36 mouse cellular contexts compared by ENCODE assay signal in the genomic region with DNA sequence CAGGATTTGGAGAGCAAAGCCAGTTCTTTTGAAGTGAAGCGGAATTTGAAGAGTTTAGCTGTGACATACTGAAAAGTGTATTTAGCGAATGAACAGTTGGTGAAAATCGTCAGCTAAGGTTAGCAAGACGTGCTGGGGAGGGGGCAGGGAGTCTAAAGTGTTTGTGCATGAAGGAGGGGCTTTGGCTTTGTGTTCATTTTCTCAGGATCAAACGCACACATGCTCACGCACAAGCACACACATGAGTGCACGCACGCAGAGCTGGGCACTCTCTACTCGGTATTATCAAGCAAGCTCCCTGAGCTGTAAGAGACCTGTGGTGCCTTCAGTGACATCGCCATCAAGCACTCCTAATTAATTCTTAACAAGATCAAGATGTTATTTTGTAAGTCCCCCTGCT. TPM values are rescaled to one million over a fixed set of nuclear protein-coding genes. Genes with fewer than 3 reads are reported as not detected.
A peak's percentile ranks its signal among the peaks of the same experiment; 100 is the strongest.
DNase-seq lines count a peak whose midpoint lies in the region; ATAC-seq lines count a peak whose summit lies in the region.
"Had no signal": no experiment of that assay in that cellular context is flagged by ENCODE, and none has a peak within 500 bp of the region (broad histone marks: within the 10 kb centered on the region; RNA-seq: fewer than 3 reads in every experiment).

No protein-coding gene starts in this region.

- H3K27ac ChIP-seq in limb, embryonic 13.5 days = no peak overlapping the region
- H3K27ac ChIP-seq in limb, embryonic 10.5 days = no peak overlapping the region
- H3K27ac ChIP-seq in forebrain, embryonic 12.5 days = no peak overlapping the region
- no peak overlapping the region for H3K27ac ChIP-seq in forebrain, embryonic 14.5 days (ENCODE audit: low read depth, low read length)
- no peak overlapping the region for H3K27ac ChIP-seq in midbrain, embryonic 15.5 days
- H3K27ac ChIP-seq: embryonic facial prominence, embryonic 15.5 days; gastrocnemius, adult 2 months; heart, embryonic 13.5 days; hindbrain, embryonic 15.5 days; liver, embryonic 14.5 days; midbrain, embryonic 12.5 days; neural tube, embryonic 13.5 days; stomach, embryonic 15.5 days had no signal

- H3K4me3 ChIP-seq in limb, embryonic 13.5 days = no peak overlapping the region
- H3K4me3 ChIP-seq in limb, embryonic 10.5 days = no peak overlapping the region
- no peak overlapping the region for H3K4me3 ChIP-seq in forebrain, embryonic 12.5 days (replicated peaks)
- no peak overlapping the region for H3K4me3 ChIP-seq in forebrain, embryonic 14.5 days (ENCODE audit: low read depth, low read length)
- no peak overlapping the region for H3K4me3 ChIP-seq in midbrain, embryonic 15.5 days
- H3K4me3 ChIP-seq: embryonic facial prominence, embryonic 15.5 days; gastrocnemius, adult 2 months; heart, embryonic 13.5 days; hindbrain, embryonic 15.5 days; midbrain, embryonic 12.5 days; myocyte; neural tube, embryonic 13.5 days; stomach, embryonic 15.5 days had no signal

- WGBS in limb, embryonic 13.5 days = 31% methylated on average over 10 of the region's 10 CpGs
- 51% methylated on average over 10 of the region's 10 CpGs for WGBS in limb, embryonic 10.5 days
- 22% methylated on average over 10 of the region's 10 CpGs for WGBS in forebrain, embryonic 12.5 days
- 16% methylated on average over 10 of the region's 10 CpGs for WGBS in forebrain, embryonic 14.5 days
- WGBS in midbrain, embryonic 15.5 days = 36% methylated on average over 10 of the region's 10 CpGs

- H3K36me3 ChIP-seq in limb, embryonic 13.5 days = no peaks in the 10 kb centered on the region
- no peaks in the 10 kb centered on the region for H3K36me3 ChIP-seq in limb, embryonic 10.5 days
- no peaks in the 10 kb centered on the region for H3K36me3 ChIP-seq in forebrain, embryonic 12.5 days (replicated peaks)
- no peaks in the 10 kb centered on the region for H3K36me3 ChIP-seq in forebrain, embryonic 14.5 days (ENCODE audit: control insufficient read depth, insufficient read depth, low read length)
- no peaks in the 10 kb centered on the region for H3K36me3 ChIP-seq in midbrain, embryonic 15.5 days (replicated peaks)
- H3K36me3 ChIP-seq: embryonic facial prominence, embryonic 15.5 days; heart, embryonic 13.5 days; hindbrain, embryonic 15.5 days; midbrain, embryonic 12.5 days; neural tube, embryonic 13.5 days; stomach, embryonic 15.5 days had no signal

- no peaks in the 10 kb centered on the region for H3K9me3 ChIP-seq in limb, embryonic 13.5 days
- no peaks in the 10 kb centered on the region for H3K9me3 ChIP-seq in limb, embryonic 10.5 days (replicated peaks)
- H3K9me3 ChIP-seq in forebrain, embryonic 12.5 days = no peaks in the 10 kb centered on the region
- H3K9me3 ChIP-seq in forebrain, embryonic 14.5 days (replicated peaks; ENCODE audit: control insufficient read depth, low read length) = no peaks in the 10 kb centered on the region
- H3K9me3 ChIP-seq in midbrain, embryonic 15.5 days = no peaks in the 10 kb centered on the region
- H3K9me3 ChIP-seq: embryonic facial prominence, embryonic 15.5 days; heart, embryonic 13.5 days; hindbrain, embryonic 15.5 days; midbrain, embryonic 12.5 days; neural tube, embryonic 13.5 days; stomach, embryonic 15.5 days had no signal

- no peak overlapping the region for H3K9ac ChIP-seq in limb, embryonic 13.5 days
- no peak overlapping the region for H3K9ac ChIP-seq in forebrain, embryonic 12.5 days
- no peak overlapping the region; the same call in 1 of the 2 replicates for H3K9ac ChIP-seq in forebrain, embryonic 14.5 days (ENCODE audit: low read length)
- H3K9ac ChIP-seq in midbrain, embryonic 15.5 days = no peak overlapping the region
- H3K9ac ChIP-seq: embryonic facial prominence, embryonic 15.5 days; heart, embryonic 13.5 days; hindbrain, embryonic 15.5 days; liver, embryonic 14.5 days; midbrain, embryonic 12.5 days; neural tube, embryonic 13.5 days; stomach, embryonic 15.5 days had no signal

- H3K4me1 ChIP-seq in limb, embryonic 13.5 days = peaks cover 8% of the 10 kb centered on the region; the same call in 1 of the 2 replicates
- peaks cover 20% of the 10 kb centered on the region for H3K4me1 ChIP-seq in limb, embryonic 10.5 days
- peaks cover 8% of the 10 kb centered on the region; the same call in 1 of the 2 replicates for H3K4me1 ChIP-seq in forebrain, embryonic 12.5 days
- H3K4me1 ChIP-seq in forebrain, embryonic 14.5 days (ENCODE audit: control insufficient read depth, insufficient read depth, low read length) = no peaks in the 10 kb centered on the region
- no peaks in the 10 kb centered on the region for H3K4me1 ChIP-seq in midbrain, embryonic 15.5 days
- H3K4me1 ChIP-seq: embryonic facial prominence, embryonic 15.5 days; heart, embryonic 13.5 days; hindbrain, embryonic 15.5 days; neural tube, embryonic 13.5 days; stomach, embryonic 15.5 days had no signal

- H3K4me2 ChIP-seq in limb, embryonic 13.5 days (replicated peaks) = 0 out of 2 replicates have a peak overlapping the region, but pooled peaks have one; percentile 11
- no peak overlapping the region for H3K4me2 ChIP-seq in forebrain, embryonic 12.5 days
- H3K4me2 ChIP-seq in forebrain, embryonic 14.5 days (ENCODE audit: low read length) = peak overlapping the region; percentile 18; the same call in 1 of the 2 replicates
- no peak overlapping the region for H3K4me2 ChIP-seq in midbrain, embryonic 15.5 days
- H3K4me2 ChIP-seq: embryonic facial prominence, embryonic 15.5 days; heart, embryonic 13.5 days; hindbrain, embryonic 15.5 days; midbrain, embryonic 12.5 days; neural tube, embryonic 13.5 days; stomach, embryonic 15.5 days had no signal

- no peaks in the 10 kb centered on the region for H3K27me3 ChIP-seq in limb, embryonic 13.5 days
- H3K27me3 ChIP-seq in limb, embryonic 10.5 days (ENCODE audit: low read depth, poor library complexity, severe bottlenecking) = peaks cover 12% of the 10 kb centered on the region
- no peaks in the 10 kb centered on the region for H3K27me3 ChIP-seq in forebrain, embryonic 12.5 days
- H3K27me3 ChIP-seq in forebrain, embryonic 14.5 days (replicated peaks; ENCODE audit: control insufficient read depth, insufficient read depth, low read length) = no peaks in the 10 kb centered on the region
- no peaks in the 10 kb centered on the region for H3K27me3 ChIP-seq in midbrain, embryonic 15.5 days (replicated peaks)
- H3K27me3 ChIP-seq: CH12.LX; embryonic facial prominence, embryonic 15.5 days; heart, embryonic 13.5 days; hindbrain, embryonic 15.5 days; midbrain, embryonic 12.5 days; neural tube, embryonic 13.5 days; stomach, embryonic 15.5 days had no signal

- DNase-seq in limb, embryonic 10.5 days (ENCODE audit: low spot score) = no peak
- peak; percentile 48 for DNase-seq in forebrain, embryonic 14.5 days (ENCODE audit: low spot score)
- no peak for DNase-seq in layer of hippocampus, adult 9-11 months
- DNase-seq in kidney, adult 18-20 months = no peak
- no peak for DNase-seq in gastrocnemius, adult 8-10 months (ENCODE audit: low spot score in 2 of 2)
- DNase-seq: adrenal gland, adult 2 months; B cell, adult 2 months; cerebellum, adult 8-10 months; cerebellum, postnatal 25 days; gastrocnemius, adult 2 months; heart, postnatal 10 days; kidney, adult 2 months; kidney, postnatal 36 days; layer of hippocampus, postnatal 36 days; left cerebral cortex, postnatal 4 days; liver; lung, adult 2 months; right cerebral cortex, postnatal 14 days; thymus, postnatal 14 days had no signal

- ATAC-seq in limb, embryonic 13.5 days (ENCODE audit: low FRiP score, low read depth) = no peak
- peak; percentile 36; the same call in 1 of the 2 replicates for ATAC-seq in forebrain, embryonic 12.5 days (ENCODE audit: low FRiP score)
- peak; percentile 32; the same call in 1 of the 2 replicates for ATAC-seq in forebrain, embryonic 14.5 days
- ATAC-seq in midbrain, embryonic 15.5 days (replicated peaks) = peak; percentile 52; the same call in 1 of the 2 replicates
- ATAC-seq: activated CD4-positive, CD25-positive, alpha-beta regulatory T cell, adult 4 months had no signal

RNA-seq across cellular contexts. Expression of gene Nfia, which starts 49.9 kb away (rescaled TPM):
- 88.3 and 88.4 TPM in 2 replicates for polyA plus RNA-seq in limb, embryonic 13.5 days (2015; fragmentation: Nextera tagmentation; extraction: Ambion mirVana)
- 6.7 and 21.3 TPM in 2 replicates for polyA plus RNA-seq in limb, embryonic 10.5 days (2016; fragmentation: Nextera tagmentation; extraction: Ambion mirVana)
- polyA plus RNA-seq in forebrain, embryonic 12.5 days (2016; fragmentation: Nextera tagmentation; extraction: Ambion mirVana) = 62.1 and 67.2 TPM in 2 replicates
- polyA plus RNA-seq in forebrain, embryonic 14.5 days (2014; fragmentation: Nextera tagmentation; extraction: Ambion mirVana) = 71.5 and 85.9 TPM in 2 replicates
- 26.5 and 27.8 TPM in 2 replicates for polyA plus RNA-seq in midbrain, embryonic 15.5 days (2015; fragmentation: Nextera tagmentation; extraction: Ambion mirVana)
- total RNA-seq in gastrocnemius, adult 8-10 months (2022) = 10 to 100 TPM; 53.6 to 64.5 (median 57.1) TPM
- total RNA-seq: CH12.LX had no signal

RNA-seq across cellular contexts. Expression of gene E130114P18Rik, which starts 55.2 kb away (rescaled TPM):
- 3.7 and 6.3 TPM in 2 replicates for polyA plus RNA-seq in limb, embryonic 13.5 days (2015; fragmentation: Nextera tagmentation; extraction: Ambion mirVana)
- polyA plus RNA-seq in limb, embryonic 10.5 days (2016; fragmentation: Nextera tagmentation; extraction: Ambion mirVana) = 2.8 and 11.0 TPM in 2 replicates
- polyA plus RNA-seq in forebrain, embryonic 12.5 days (2016; fragmentation: Nextera tagmentation; extraction: Ambion mirVana) = 50.8 and 52.3 TPM in 2 replicates
- polyA plus RNA-seq in forebrain, embryonic 14.5 days (2014; fragmentation: Nextera tagmentation; extraction: Ambion mirVana) = 48.7 and 62.9 TPM in 2 replicates
- 12.7 and 13.7 TPM in 2 replicates for polyA plus RNA-seq in midbrain, embryonic 15.5 days (2015; fragmentation: Nextera tagmentation; extraction: Ambion mirVana)
- not detected for total RNA-seq in gastrocnemius, adult 8-10 months (2022)
- total RNA-seq: adrenal gland, adult 2 months; CH12.LX; ES-E14; gastrocnemius, adult 2 months; hematopoietic stem cell, adult 5-6 weeks; megakaryocyte progenitor cell, adult 5-6 weeks had no signal
- polyA plus RNA-seq: activated CD4-positive, CD25-positive, alpha-beta regulatory T cell, adult 4 months; liver, embryonic 14.5 days; myocyte; small intestine, adult 2 months had no signal

Comparison
In these comparisons a context has a peak if more than half of its experiments do, and no peak if none do; other contexts are left out.
1. H3K4me2 ChIP-seq: peak in limb, embryonic 13.5 days (single experiment) and forebrain, embryonic 14.5 days (single experiment); none in forebrain, embryonic 12.5 days (single experiment) and midbrain, embryonic 15.5 days (single experiment).